Mouse (Mus musculus) liver, embryonic 16.5 days (tissue): ENCODE data around the gene Rprd2. TPM values are rescaled to one million over a fixed set of nuclear protein-coding genes. Genes with fewer than 3 reads are reported as not detected.
"Not testable (repeated sequence)": the region's sequence is repeated elsewhere in the genome, so short reads cannot be mapped to it uniquely, and the experiment has no call there.

ENCODE experiments used
- ATAC-seq: fragments of 200-750 bp; cut with Nextera tagmentation; 2 replicates; pipeline ENCODE4 v1.8.0; 2017; ENCODE audit warnings: low read depth, mild to moderate bottlenecking, moderate number of reproducible peaks, moderate library complexity
- H3K27ac ChIP-seq: fragments of 300-500 bp; sonication (generic); 2 replicates; pipeline ENCODE4 v1.5.1; 2014; ENCODE audit warnings: mild to moderate bottlenecking, low read length
- H3K27me3 ChIP-seq: fragments of 300-500 bp; sonication (generic); 2 replicates; pipeline ENCODE4 v1.6.1; 2014; ENCODE audit warnings: low read depth, low read length, mixed read lengths; ENCODE audit not compliant: control insufficient read depth, insufficient read depth
- H3K36me3 ChIP-seq: fragments of 300-500 bp; sonication (generic); 2 replicates; pipeline ENCODE4 v1.6.1; 2014; ENCODE audit warnings: mild to moderate bottlenecking; ENCODE audit not compliant: control insufficient read depth, insufficient read depth
- H3K4me1 ChIP-seq: fragments of 300-500 bp; sonication (generic); 2 replicates; pipeline ENCODE4 v1.6.1; 2014; ENCODE audit warnings: low read depth, low read length, mixed read lengths; ENCODE audit not compliant: control insufficient read depth
- H3K4me2 ChIP-seq: fragments of 300-500 bp; sonication (generic); 2 replicates; pipeline ENCODE4 v1.6.1; 2014; ENCODE audit warnings: low read depth, low read length, mixed read lengths
- H3K4me3 ChIP-seq: fragments of 300-500 bp; sonication (generic); 2 replicates; pipeline ENCODE4 v1.5.1; 2014; ENCODE audit warnings: low read depth, mild to moderate bottlenecking, low read length
- H3K9ac ChIP-seq: fragments of 300-500 bp; sonication (generic); 2 replicates; pipeline ENCODE4 v1.6.1; 2014; ENCODE audit warnings: low read depth, low read length
- H3K9me3 ChIP-seq: fragments of 300-500 bp; sonication (generic); replicated peaks from 2 replicates; pipeline ENCODE4 v1.6.1; 2016; ENCODE audit warnings: low read length; ENCODE audit not compliant: control insufficient read depth
- WGBS: fragments of 180-500 bp; shearing (Covaris S2); extraction: QIAGEN DNeasy Blood & Tissue Kit; methylation state at CpG from one replicate; pipeline ENCODE4 v1.1.7; 2014; ENCODE audit not compliant: insufficient replicate concordance; 5-methylcytosine and 5-hydroxymethylcytosine counted together
- polyA plus RNA-seq: library from polyadenylated mRNA; unstranded; fragments of >200 nt; fragmentation: Nextera tagmentation; extraction: Ambion mirVana; gene quantifications from 2 replicates; pipeline ENCODE4 v1.2.1, GENCODE M21; 2015

Gene Rprd2
- polyA plus RNA-seq, 1 experiment from 2014 or later: 7.9 TPM

DNA sequence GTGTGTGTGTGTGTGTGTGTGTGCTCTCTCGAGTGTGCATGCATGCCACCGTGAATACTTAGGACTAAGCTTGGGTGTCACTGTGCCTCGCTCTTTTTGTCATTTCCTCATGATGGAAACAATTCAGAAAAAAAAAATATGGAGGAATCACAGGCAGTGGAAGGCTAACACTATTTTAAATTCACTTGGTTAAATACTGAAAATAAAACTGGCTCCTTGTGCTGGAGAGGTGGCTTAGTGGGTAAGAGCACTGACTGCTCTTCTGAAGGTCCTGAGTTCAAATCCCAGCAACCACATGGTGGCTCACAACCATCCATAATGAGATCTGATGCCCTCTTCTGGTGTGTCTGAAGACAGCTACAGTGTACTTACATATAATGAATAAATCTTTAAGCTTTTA is 39.6 kb upstream of the Rprd2 start:
- 63% methylated on average over 3 of the region's 3 CpGs for WGBS
- not testable (repeated sequence) for ATAC-seq, H3K36me3 ChIP-seq

DNA sequence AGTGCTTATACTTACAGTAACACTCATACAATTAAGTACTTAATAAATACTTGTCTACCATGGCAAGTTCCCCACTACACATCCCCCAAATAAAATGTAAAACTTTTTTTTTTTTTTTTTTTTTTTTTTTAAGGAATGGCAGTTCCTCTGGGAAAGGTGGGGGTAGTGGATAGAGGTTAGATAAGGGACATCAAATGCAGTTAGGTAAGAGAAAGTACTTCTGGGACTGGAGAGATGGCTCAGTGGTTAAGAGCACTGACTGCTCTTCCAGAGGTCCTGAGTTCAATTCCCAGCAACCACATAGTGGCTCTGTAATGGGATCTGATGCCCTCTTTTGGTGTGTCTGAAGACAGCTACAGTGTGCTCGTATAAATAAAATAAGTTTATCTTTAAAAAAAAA is 38.4 kb upstream of the Rprd2 start:
- H3K4me3 ChIP-seq, H3K4me2 ChIP-seq, H3K27me3 ChIP-seq, H3K4me1 ChIP-seq, H3K9me3 ChIP-seq, H3K9ac ChIP-seq, ATAC-seq, H3K27ac ChIP-seq: not testable (repeated sequence)
- peaks cover 13% of the 10 kb centered on the region for H3K36me3 ChIP-seq
- 72% methylated on average over 1 of the region's 1 CpGs for WGBS

More for the DNA sequence above, 39.6 kb upstream of the Rprd2 start:
- H3K27ac ChIP-seq, H3K4me1 ChIP-seq, H3K4me3 ChIP-seq, H3K9me3 ChIP-seq, H3K9ac ChIP-seq, H3K4me2 ChIP-seq, H3K27me3 ChIP-seq: not testable (repeated sequence)

DNA sequence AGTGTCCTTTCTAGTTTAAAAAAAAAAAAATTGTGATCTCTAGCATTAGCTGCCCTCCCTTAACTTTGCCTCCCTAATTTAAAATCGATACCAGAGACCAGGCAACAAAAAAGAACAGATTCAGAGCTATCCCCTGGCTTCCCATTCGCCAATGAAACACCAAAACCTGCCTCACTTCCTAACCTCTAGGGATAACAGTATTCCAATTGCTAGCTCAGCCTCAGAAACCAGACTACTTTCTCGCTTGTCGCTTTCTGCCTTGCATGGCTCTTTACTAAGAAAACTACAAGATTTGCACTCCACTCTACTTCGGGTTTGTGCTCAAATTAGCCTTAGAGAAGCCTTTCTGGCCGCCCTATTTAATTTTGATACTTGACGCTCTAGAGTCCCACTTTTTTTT is 37.5 kb upstream of the Rprd2 start:
- H3K36me3 ChIP-seq: peaks cover 18% of the 10 kb centered on the region
- H3K4me1 ChIP-seq: peaks cover 15% of the 10 kb centered on the region
- H3K27ac ChIP-seq: peak overlapping the region; percentile 84
- H3K27me3 ChIP-seq: no peaks in the 10 kb centered on the region
- no peak for ATAC-seq
- peak overlapping the region; percentile 85 for H3K9ac ChIP-seq
- H3K4me3 ChIP-seq: peak overlapping the region; percentile 82
- WGBS: 36% methylated on average over 7 of the region's 7 CpGs
- H3K9me3 ChIP-seq: no peaks in the 10 kb centered on the region
- peak overlapping the region; percentile 79 for H3K4me2 ChIP-seq

DNA sequence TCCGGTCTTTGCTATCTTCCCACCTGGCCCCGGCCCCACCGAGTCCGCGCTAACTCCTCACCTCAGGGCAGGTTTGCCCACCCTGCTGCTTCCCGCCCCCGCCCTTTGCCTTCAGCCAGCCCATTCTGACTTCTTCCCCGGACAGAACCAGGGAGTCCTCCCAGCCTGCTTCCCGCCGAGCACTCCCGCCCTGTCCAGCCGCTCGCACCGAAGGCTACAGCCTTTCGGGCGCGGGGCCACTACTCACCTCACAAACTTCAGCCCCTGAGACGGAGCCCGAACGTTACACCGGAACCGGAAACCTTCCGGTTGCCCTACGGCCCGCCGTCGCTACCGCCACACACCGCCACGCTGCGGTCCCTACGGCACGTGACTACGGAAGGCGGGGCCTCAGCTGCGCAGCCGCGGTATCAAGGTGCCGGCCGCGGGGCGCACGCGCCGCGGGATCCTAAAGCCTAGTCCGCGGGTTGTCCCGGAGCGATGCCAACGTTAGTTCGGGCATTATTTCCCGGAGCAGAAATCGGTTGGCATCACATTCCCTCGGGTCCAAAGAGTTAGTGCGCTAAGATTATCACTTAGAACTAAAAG is 36.9 kb upstream of the Rprd2 start, which contains the start of gene Prpf3:
Prpf3 (minus strand) TSS at position 384 of the 588 bp plus-strand sequence.
- under 1% methylated on average over 56 of the region's 56 CpGs for WGBS
- Histone ChIP-seq H3K9me3 (no peaks in the 10 kb centered on the region), H3K27ac (peak within 1 kb of the TSS; percentile 84), H3K36me3 (peaks cover 18% of the 10 kb centered on the region), H3K4me1 (peaks cover 19% of the 10 kb centered on the region), H3K4me3 (peak within 1 kb of the TSS; percentile 82), H3K9ac (peak within 1 kb of the TSS; percentile 85), H3K27me3 (no peaks in the 10 kb centered on the region), H3K4me2 (peak within 1 kb of the TSS; percentile 79)
- ATAC-seq: peak; percentile 98

DNA sequence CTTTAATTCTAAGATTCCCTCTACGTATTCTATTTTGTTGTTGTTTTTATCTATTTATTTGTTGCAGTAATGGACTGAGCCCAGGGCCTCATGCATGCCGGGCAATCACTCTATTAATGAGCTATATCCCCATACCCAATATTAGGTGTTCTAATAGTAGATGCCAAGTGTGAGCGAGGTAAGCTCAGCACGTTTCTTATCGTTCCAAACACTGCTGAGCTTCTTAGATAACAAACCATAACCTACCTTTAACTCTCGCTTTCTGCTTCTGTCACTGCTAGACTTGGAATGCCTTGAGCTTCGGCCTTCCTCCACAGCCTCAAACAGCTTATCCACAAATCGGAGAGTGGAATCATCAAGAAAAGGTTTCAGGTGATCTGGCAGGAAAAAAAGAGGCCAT is 32.7 kb upstream of the Rprd2 start:
- Histone ChIP-seq H3K9ac (no peak overlapping the region), H3K27ac (no peak overlapping the region), H3K36me3 (peaks cover 58% of the 10 kb centered on the region), H3K4me2 (no peak overlapping the region), H3K27me3 (no peaks in the 10 kb centered on the region), H3K4me1 (peaks cover 18% of the 10 kb centered on the region), H3K4me3 (no peak overlapping the region), H3K9me3 (no peaks in the 10 kb centered on the region)
- WGBS: 39% methylated on average over 8 of the region's 8 CpGs
- peak; percentile 24; the same call in 1 of the 2 replicates for ATAC-seq

DNA sequence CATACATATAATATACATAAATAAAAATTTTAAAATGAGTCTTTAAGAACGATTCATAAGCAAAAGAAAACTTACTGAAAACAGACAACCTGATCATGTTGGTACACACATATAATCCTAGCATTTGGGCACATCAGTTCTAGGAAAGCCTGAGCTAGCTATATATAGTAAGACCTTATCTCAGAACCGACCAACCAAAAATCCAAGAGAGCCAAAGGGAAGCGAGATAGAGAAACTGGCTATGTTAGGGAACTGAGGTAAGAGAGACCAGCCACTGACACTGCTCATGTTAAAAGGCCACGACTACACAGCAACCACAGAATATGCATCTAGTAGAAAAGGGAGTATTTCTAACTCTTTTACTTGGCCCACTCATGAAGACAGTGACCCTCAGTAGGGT is 31.9 kb upstream of the Rprd2 start:
- no peak overlapping the region for H3K4me2 ChIP-seq
- H3K27ac ChIP-seq: no peak overlapping the region

DNA sequence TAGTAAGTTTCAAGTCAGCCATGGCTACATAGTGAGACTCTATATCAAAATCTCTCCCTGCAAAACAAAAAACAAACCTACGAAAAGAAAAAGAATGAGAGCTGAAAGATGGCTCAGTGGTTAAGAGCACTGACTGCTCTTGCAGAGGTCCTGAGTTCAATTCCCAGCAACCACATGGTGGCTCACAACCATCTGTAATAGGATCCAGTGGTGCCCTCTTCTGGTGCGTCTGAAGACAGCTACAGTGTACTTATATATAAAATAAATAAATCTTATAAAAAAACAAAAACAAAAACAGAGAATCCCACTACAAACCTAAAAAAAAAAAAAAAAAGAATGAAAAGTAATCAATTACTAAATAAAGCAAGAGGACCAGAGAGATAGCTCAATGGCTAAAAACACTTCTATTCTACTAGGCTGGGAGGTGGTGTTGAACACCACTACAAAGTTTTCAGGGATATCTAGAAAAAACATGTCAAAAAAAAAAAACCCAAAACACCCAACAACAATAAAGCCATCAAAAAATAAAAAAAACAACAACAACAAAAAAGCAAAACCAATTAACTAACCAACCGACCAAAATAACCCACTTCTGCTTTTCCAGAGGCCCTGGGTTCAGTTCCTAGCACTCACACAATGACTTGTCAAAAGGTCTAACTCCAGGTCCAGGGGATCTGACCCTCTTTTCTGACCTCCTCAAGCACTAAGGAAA is 24.0 kb upstream of the Rprd2 start:
- 74% methylated on average over 3 of the region's 3 CpGs for WGBS
- Histone ChIP-seq H3K27ac (no peak overlapping the region), H3K36me3 (peaks cover 56% of the 10 kb centered on the region), H3K27me3 (no peaks in the 10 kb centered on the region), H3K9ac (no peak overlapping the region), H3K4me3 (no peak overlapping the region), H3K4me1 (no peaks in the 10 kb centered on the region; the same call in 1 of the 2 replicates), H3K9me3 (no peaks in the 10 kb centered on the region), H3K4me2 (no peak overlapping the region)
- no peak for ATAC-seq

More for the DNA sequence above, 31.9 kb upstream of the Rprd2 start:
- Histone ChIP-seq H3K4me3 (no peak overlapping the region), H3K27me3 (no peaks in the 10 kb centered on the region), H3K9ac (no peak overlapping the region), H3K4me1 (peaks cover 14% of the 10 kb centered on the region), H3K9me3 (no peaks in the 10 kb centered on the region), H3K36me3 (peaks cover 64% of the 10 kb centered on the region)
- 30% methylated on average over 4 of the region's 4 CpGs for WGBS
- 0 out of 2 replicates have a peak, but pooled peaks have one; percentile 17 for ATAC-seq

DNA sequence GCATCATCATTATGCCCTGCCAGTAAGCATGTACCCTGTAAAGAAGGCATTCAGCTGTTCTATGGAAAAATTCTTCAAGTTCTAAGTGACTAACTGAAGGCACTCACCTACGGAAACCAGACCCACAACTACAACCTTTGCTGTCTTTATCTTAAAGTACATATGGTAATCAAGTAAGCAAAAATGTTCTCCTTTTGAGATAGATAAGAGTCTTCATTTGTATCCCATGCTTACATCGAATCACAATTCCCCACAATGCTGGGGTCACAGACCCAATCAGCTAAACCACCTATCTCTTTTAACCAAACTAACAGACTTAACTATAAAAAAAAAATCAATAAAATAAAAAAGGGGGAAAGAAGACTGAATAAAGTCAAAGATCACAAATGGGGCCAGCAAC is 20.6 kb upstream of the Rprd2 start:
- H3K9ac ChIP-seq: no peak overlapping the region
- no peaks in the 10 kb centered on the region for H3K27me3 ChIP-seq
- ATAC-seq: peak; percentile 54
- no peak overlapping the region for H3K4me2 ChIP-seq
- WGBS: 25% methylated on average over 2 of the region's 2 CpGs
- H3K9me3 ChIP-seq: no peaks in the 10 kb centered on the region
- H3K4me3 ChIP-seq: no peak overlapping the region
- H3K4me1 ChIP-seq: no peaks in the 10 kb centered on the region; the same call in 1 of the 2 replicates
- peaks cover 49% of the 10 kb centered on the region for H3K36me3 ChIP-seq
- H3K27ac ChIP-seq: no peak overlapping the region

DNA sequence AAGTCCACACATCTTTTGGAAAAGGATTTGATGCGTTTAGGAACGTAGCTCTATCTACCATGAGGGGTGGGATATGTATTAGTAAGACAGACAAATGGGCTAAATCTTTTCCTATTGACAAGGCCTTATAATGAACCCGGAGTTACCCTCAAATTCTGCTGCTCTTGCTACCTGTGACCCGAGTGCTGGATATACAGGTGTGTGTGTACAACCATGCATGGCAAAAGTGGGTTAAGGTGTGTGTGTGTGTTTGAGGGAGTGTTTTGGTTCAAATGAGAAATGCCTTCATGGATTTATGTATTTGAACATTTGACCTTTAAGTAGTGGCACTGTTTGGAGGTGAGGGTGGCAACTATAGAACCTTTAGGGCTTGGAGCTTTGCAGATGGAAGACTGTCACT is 10.4 kb upstream of the Rprd2 start:
- WGBS: 91% methylated on average over 4 of the region's 4 CpGs
- no peak for ATAC-seq
- H3K36me3 ChIP-seq: peaks cover 54% of the 10 kb centered on the region

More for the DNA sequence above, 10.4 kb upstream of the Rprd2 start:
- Histone ChIP-seq H3K4me3 (no peak overlapping the region), H3K27ac (no peak overlapping the region), H3K4me1 (no peaks in the 10 kb centered on the region), H3K27me3 (no peaks in the 10 kb centered on the region), H3K4me2 (no peak overlapping the region), H3K9me3 (no peaks in the 10 kb centered on the region), H3K9ac (no peak overlapping the region)
